Mouse (Mus musculus): Measurements from ENCODE around the gene Nbl1. TPM values are rescaled to one million over a fixed set of nuclear protein-coding genes. Genes with fewer than 3 reads are reported as not detected.

Gene Nbl1
- total RNA-seq, 2 experiments from 2014 or later = 43.8 to 50.2 TPM

GRCm38 (mm10) chr4:139078313-139078712 is 14.5 kb downstream of the Nbl1 start:
- intact Hi-C loops (cut with DNase I) = loop anchor here (5.0 kb wide), 1 partner anchor 41 kb away; no protein-coding TSS in a partner anchor
- DNase-seq (ENCODE audit: low spot score in 2 of 2) = peak in 1 of 2 experiments; percentile 58

DNA sequence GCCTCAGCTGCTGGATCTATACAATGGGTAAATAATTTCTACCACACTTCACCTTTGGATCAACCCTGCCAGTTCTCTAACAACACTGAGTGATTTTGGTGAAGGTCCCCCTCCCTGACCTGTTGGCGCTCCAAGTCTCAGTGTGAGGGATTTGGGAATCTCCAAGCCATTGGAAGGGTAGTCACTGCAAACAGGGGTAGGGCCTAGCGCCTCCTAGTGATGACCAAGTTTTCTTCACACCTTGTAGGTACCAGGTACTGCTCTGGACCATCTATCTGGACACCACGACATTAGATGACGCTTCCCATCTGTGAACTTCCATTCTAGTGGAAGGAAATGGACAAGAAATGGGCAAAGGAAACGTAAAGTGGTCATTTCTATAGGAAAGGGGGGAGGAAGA is 16.9 kb downstream of the Nbl1 start:
- intact Hi-C loops (cut with DNase I) = loop anchor here (2.0 to 5.0 kb wide), 2 partner anchors 39 to 153 kb away; no protein-coding TSS in a partner anchor

GRCm38 (mm10) chr4:139075041-139075711 is 17.6 kb downstream of the Nbl1 start, which contains the start of gene Htr6:
Gene Htr6 (minus strand): TSS chr4:139075570.
- intact Hi-C loops (cut with DNase I) = loop anchor here (5.0 kb wide), 1 partner anchor 38 kb away; no protein-coding TSS in a partner anchor
- DNase-seq (ENCODE audit: low spot score in 2 of 2) = no peak

More for the DNA sequence above, 16.9 kb downstream of the Nbl1 start:
- no peak for DNase-seq (ENCODE audit: low spot score in 2 of 2)

DNA sequence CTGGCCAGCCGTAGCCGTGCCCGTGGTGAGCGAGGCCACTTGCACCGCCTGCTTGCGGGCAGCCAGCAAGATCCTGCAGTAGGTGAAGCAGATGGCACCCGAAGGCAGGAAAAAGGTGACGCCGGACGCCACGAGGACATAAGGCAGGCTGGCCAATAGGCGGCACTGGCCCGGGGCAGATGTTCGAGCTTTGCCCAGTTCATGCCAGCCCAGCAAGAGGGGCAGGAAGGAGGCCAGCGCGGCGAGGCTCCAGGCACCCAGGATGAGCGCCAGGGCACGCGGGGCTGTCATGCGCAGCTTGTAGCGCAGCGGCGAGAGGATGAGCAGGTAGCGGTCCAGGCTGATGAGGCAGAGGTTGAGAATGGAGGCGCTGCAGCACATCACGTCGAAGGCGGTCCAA is 18.7 kb downstream of the Nbl1 start:
- no peak for DNase-seq (ENCODE audit: low spot score in 2 of 2)
- intact Hi-C loops (cut with DNase I) = no loop called here

DNA sequence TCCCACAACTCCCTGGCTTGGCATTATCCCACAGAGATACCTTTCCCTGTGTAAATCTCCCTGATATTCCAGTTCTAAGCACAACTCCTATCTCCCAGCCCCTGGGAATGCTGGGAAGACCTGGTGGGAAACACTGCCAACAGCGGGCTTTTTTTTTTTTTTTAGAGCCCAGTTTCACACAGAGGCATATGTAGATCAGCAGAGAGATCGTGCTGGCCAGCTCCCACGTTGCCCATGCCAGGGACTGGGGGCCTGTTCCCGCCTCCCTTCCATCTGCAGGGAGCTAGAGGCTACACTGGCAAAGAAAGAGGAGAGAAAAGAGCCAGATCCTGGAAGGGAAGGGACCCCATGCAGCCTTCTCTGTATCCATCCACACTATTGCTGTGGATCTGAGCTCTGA is 24.5 kb downstream of the Nbl1 start:
- intact Hi-C loops (cut with DNase I) = no loop called here
- DNase-seq (ENCODE audit: low spot score in 2 of 2) = peak; percentile 62 to 77

GRCm38 (mm10) chr4:139064831-139065230 is 28.0 kb downstream of the Nbl1 start:
- DNase-seq (ENCODE audit: low spot score in 2 of 2) = no peak
- intact Hi-C loops (cut with DNase I) = no loop called here

DNA sequence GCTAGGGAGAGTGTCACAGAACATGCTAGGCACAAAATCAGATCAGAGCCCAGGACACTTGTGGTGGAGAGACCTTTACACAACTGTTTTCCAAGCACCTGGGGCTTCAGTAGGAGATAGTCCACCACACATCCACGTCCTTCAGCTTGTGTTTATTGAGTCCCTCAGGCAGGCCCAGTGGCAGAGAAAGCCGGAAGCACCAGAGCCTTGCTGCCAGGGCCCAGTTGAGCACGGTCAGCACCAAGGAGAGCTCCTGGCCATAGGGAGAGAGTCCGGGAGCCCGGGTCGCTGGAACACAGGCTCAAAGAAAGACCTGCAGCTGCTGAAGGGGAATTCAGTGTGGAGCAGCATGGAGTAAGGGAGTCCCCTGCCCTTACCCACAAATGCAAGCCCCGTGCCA is 33.2 kb downstream of the Nbl1 start:
- intact Hi-C loops (cut with DNase I) = no loop called here
- DNase-seq (ENCODE audit: low spot score in 2 of 2) = no peak

DNA sequence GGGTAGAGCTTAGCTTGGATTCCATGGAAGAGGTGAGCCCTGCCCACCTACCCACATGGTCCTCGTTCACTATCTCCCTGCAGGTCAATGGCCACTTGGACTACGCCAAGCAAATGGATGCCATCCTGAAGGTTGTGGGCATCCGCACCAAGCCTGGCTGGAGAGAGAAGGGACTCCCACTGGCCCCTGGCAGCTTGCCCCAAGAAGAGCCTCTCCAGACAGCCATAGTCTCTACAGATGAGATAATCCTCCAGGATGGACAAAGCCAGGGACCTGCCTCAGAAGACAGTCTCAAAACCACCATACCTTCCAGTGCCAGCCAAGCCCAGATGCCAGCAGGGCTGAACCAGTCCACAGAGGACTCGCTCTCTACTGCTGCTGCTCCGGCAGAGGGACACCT is 34.8 kb downstream of the Nbl1 start:
- DNase-seq (ENCODE audit: low spot score in 2 of 2) = no peak
- intact Hi-C loops (cut with DNase I) = no loop called here

DNA sequence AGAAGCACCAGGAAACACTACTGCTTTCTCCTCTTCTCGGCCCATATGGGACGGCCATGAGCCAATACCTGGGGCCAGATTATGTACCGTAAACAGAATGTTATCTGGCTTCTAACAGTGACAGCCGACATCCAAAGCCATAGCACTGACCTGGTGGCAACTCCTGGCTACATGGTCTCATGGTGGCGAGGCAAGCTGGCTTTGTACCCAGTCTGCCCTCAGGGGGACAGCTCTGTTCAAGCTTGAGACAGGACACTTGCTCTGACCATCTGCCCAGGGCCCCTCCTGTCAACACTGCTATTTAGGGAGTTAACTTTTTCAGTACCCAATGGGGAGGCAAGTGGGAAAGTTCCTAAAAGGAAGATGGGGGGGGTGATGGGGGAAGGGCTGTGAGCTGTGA is 35.5 kb downstream of the Nbl1 start:
- intact Hi-C loops (cut with DNase I) = no loop called here
- DNase-seq (ENCODE audit: low spot score in 2 of 2) = no peak

DNA sequence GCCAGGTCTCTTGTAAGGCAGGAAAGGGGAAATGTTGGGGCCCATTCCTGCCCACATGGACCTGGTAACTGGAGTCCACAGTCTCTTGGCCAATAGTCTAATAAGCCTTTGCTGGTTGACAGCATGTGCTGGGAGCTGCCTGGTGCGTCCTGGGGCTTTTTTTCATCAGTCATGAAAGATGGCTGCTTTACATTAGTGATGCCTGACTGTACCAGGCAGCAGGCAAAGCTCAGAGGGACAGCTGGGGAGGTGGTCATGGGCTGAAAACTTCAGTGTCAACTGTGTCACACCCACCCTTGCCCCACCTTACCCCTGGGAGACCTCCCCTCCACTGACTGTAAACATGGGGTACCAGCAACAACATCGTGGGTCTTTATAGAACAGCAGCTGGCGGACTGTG is 37.0 kb downstream of the Nbl1 start:
- intact Hi-C loops (cut with DNase I) = no loop called here
- DNase-seq (ENCODE audit: low spot score in 2 of 2) = no peak

DNA sequence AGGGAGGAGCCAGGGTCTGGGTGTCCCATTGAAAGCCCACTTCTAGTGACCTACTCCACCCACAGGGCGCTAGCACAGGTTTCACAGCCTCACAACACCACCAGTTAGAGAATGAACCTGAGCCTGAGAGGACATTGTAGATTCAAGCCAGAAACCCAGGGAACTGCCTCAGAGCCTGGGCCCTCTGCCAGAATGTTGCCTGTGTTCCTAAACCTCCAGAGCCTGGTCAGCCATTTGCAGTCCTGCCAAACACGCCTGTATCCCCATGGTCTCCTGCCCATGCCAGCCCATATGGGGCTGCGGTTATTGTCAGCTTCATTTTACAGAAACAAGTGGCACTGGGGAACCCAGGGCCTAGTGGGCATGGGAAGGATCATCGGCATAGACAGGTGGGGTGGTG is 37.5 kb downstream of the Nbl1 start:
- no peak for DNase-seq (ENCODE audit: low spot score in 2 of 2)
- intact Hi-C loops (cut with DNase I) = no loop called here

DNA sequence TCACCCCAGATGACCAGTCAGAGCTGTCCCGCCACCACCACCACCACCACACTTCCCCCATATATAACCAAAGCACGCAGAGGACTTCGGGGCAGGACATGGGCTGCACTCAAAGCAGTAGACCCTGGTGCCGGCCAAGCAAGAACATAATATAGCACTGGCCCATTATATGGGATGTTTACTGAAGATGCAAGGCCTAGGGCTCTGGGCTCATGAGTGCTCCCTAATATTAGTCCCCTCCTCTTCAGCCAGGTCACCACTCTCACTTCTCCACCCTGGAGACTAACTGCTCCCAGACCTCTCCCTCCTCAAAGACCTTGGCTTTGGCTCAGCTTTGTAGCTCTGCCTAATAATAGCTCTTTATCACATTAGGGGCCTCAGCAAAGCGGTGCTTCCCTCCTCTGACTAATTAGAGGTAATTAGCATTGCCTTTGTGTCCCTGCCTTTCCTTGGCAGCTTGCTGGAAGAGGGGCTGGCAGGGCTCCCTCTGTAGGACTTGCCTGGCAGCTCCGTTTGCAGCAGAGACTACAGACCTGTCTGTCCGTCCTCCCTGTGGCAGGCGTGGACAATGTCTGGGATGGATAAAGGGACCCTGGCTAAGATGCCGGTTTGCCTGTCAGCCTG is 38.4 kb downstream of the Nbl1 start:
- peak; percentile 75 for DNase-seq (ENCODE audit: low spot score in 2 of 2)
- intact Hi-C loops (cut with DNase I) = no loop called here

GRCm38 (mm10) chr4:139053391-139053790 is 39.4 kb downstream of the Nbl1 start:
- intact Hi-C loops (cut with DNase I) = no loop called here
- DNase-seq (ENCODE audit: low spot score in 2 of 2) = no peak

DNA sequence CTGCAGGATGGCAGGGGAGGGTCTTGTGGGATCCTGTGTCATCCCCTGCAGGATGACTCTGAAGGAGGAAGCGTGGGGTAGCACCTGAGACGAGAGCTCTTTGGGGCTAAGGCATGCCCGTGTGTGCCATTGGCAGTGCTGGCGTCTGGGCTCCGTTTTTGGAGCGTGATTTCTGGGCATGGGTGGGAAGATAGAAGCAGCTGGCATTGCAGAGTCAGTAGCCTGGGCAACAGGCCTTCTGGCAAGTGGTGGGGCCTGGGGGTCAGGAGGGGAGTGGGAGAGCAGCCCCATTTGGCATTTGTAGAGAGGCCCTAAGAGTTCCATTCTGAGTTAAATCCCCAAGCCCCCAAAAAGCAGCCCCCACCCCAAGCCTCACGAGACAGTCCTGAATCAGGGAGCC is 40.0 kb downstream of the Nbl1 start:
- no peak for DNase-seq (ENCODE audit: low spot score in 2 of 2)
- intact Hi-C loops (cut with DNase I) = no loop called here

DNA sequence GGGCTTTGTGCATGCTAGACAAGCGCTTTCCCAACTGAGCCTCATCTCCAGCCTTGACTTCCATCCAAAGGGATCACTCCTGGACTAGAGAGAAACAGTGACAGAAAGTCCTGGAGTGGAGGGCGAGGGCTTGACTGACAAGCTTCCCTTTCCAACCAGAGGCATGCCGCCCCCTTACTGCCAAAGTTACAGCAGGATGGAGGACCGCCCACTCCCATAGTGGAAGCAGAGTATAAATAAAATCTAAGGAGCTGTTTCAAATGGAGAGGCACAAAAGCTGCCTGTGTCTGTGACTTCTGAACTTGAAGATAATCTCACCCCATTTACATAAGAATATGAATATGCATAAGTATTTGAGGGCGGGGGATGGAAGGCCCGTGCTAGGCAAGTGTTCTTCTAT is 44.3 kb downstream of the Nbl1 start:
- DNase-seq (ENCODE audit: low spot score in 2 of 2) = peak in 1 of 2 experiments; percentile 71
- intact Hi-C loops (cut with DNase I) = no loop called here

DNA sequence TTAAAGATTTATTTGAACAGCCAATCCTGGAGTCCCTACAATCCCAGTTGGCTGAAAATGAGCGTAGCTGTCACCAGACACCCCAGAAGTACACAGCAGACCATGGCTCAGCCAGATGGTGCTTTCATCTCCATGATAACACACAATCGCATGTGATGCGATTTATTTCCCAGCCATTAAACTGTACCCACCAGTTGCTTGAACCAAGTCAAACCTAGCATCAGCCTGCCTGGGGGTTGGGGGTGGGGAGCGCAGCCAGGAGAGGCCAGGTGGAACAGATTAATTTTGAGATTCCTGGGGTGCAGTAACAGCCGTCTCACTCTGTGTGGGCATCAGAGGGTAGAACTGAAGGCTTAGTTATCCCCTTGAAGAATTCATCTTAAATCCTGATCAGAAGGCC is 46.4 kb downstream of the Nbl1 start:
- intact Hi-C loops (cut with DNase I) = no loop called here
- DNase-seq (ENCODE audit: low spot score in 2 of 2) = no peak

DNA sequence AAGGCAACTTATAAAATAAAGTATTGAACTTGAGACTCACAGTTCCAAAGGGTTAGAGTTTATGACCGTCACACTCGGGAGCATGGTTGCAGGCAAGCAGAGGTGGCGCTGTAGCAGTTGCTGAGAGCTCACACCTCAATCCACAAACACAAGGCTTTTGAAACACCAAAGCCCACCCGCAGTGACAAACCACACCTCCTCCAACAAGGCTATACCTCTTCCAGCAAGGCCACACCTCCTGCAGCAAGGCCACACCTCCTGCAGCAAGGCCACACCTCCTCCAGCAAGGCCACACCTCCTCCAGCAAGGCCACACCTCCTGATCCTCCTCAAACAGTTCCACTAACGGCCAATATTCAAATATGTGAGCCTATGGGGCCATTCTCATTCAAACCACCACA is 48.2 kb downstream of the Nbl1 start:
- intact Hi-C loops (cut with DNase I) = no loop called here
- no peak for DNase-seq (ENCODE audit: low spot score in 2 of 2)

DNA sequence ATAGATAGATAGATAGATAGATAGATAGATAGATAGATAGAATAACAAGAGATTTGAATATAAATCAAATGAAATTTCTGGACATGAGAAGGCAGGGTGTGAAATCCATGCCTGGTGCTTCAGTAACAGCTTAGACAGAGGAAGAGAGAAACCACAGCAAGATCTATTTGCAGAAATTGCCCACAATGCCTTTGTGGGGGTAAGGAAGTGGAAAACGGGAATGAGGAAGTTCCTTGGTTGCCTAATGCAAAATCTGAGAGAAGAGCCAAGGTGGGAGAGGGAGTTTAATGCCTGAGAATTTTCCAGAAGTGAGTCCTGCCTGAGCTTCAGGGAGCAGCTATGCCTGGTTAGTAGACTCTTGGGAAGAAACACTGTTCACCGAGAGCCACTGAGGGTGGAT is 49.2 kb downstream of the Nbl1 start:
- intact Hi-C loops (cut with DNase I) = no loop called here
- no peak for DNase-seq (ENCODE audit: low spot score in 2 of 2)

- intact Hi-C loops (cut with DNase I) = no loop called here
- DNase-seq (ENCODE audit: low spot score in 2 of 2) = no peak
Observed at GRCm38 (mm10) chr4:139042611-139043010, 50.2 kb downstream of the Nbl1 start.

DNA sequence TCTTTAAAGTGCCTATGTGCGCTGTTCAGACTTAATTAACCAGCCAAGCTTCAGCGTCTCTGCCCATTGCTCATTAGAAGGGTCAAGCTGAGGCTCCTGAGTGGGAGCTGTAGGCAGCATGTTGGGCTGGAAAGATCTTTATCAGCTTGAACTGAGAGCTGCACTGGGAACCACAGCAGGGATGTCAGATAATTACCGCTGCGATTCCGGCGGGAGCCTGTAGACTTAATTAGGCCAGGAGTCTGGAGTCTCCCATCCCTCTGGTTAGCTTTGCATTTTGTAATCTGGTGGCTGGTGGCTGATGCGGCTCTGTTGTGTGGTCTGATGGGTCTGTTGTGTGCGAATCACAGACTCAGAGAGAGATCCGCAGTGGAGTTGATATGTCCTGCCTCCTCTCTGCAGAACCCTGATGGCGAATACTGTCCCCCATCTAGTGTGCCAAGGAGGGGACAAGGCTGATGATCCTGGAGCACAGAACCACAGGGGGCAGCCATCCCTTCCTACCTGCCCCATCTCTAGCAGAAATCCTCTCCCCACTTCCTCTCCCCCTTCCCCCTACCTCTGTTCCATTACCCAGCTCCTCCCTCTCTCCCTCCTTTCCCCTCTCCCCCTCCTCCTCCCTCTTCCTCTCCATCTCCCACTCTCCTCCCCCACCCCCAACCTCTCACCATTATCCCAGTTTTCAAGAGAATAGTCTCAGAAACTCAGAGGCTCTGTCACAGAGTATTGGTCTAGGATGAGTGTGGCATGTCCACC is 52.5 kb downstream of the Nbl1 start:
- intact Hi-C loops (cut with DNase I) = no loop called here
- DNase-seq (ENCODE audit: low spot score in 2 of 2) = no peak
